25 mouse cellular contexts compared by ENCODE assay signal in genomic region chr3:105528860-105529259, GRCm38 (mm10).
DNase-seq lines count a peak whose midpoint lies in the region; ATAC-seq and TF ChIP-seq lines count a peak whose summit lies in the region.
"Had no signal": no experiment of that assay in that cellular context is flagged by ENCODE, and none has a peak within 500 bp of the region (broad histone marks: within the 10 kb centered on the region; RNA-seq: fewer than 3 reads in every experiment).

No protein-coding gene starts in this region.

- WGBS in hindbrain, embryonic 10.5 days: 67% methylated on average over 8 of the region's 8 CpGs
- 41% methylated on average over 8 of the region's 8 CpGs for WGBS in hindbrain, postnatal 0 days
- 44% methylated on average over 8 of the region's 8 CpGs for WGBS in forebrain, embryonic 15.5 days
- 47% methylated on average over 8 of the region's 8 CpGs for WGBS in midbrain, embryonic 12.5 days
- WGBS in kidney, embryonic 16.5 days: 78% methylated on average over 8 of the region's 8 CpGs

- DNase-seq in hindbrain, embryonic 10.5 days (ENCODE audit: low spot score): no peak
- DNase-seq in hindbrain, postnatal 0 days (ENCODE audit: low spot score): no peak
- DNase-seq in brain, adult 2 months (ENCODE audit: low read depth, low spot score): peak; percentile 59
- DNase-seq in ovary, postnatal 36 days (ENCODE audit: low spot score): no peak
- DNase-seq in Muller cell, postnatal 12 days (ENCODE audit: inconsistent ontology term): no peak
- DNase-seq: adrenal gland, adult 2 months; cerebellum, adult 2 months; cerebellum, postnatal 36 days; gastrocnemius, postnatal 25 days; heart, adult 18-20 months; heart, postnatal 10 days; kidney, adult 11 months; liver, postnatal 0 days; thymus, adult 18-20 months; thymus, postnatal 36 days had no signal

- no peak overlapping the region for H3K9ac ChIP-seq in hindbrain, postnatal 0 days (replicated peaks; ENCODE audit: low read length)
- no peak overlapping the region for H3K9ac ChIP-seq in forebrain, embryonic 15.5 days (replicated peaks)
- no peak overlapping the region for H3K9ac ChIP-seq in midbrain, embryonic 12.5 days (replicated peaks)
- no peak overlapping the region for H3K9ac ChIP-seq in kidney, embryonic 16.5 days (replicated peaks; ENCODE audit: low read length)
- H3K9ac ChIP-seq: heart, embryonic 12.5 days; limb, embryonic 12.5 days; liver, postnatal 0 days; stomach, embryonic 15.5 days had no signal

- H3K27me3 ChIP-seq in hindbrain, embryonic 10.5 days (ENCODE audit: insufficient read depth, poor library complexity, severe bottlenecking): no peaks in the 10 kb centered on the region
- no peaks in the 10 kb centered on the region for H3K27me3 ChIP-seq in hindbrain, postnatal 0 days (ENCODE audit: insufficient read depth, low read length)
- H3K27me3 ChIP-seq in forebrain, embryonic 15.5 days: no peaks in the 10 kb centered on the region
- no peaks in the 10 kb centered on the region for H3K27me3 ChIP-seq in midbrain, embryonic 12.5 days
- H3K27me3 ChIP-seq in kidney, embryonic 16.5 days (ENCODE audit: insufficient read depth, low read length): no peaks in the 10 kb centered on the region
- H3K27me3 ChIP-seq: heart, embryonic 12.5 days; stomach, embryonic 15.5 days had no signal

- H3K27ac ChIP-seq in hindbrain, embryonic 10.5 days: peak overlapping the region; percentile 71
- no peak overlapping the region for H3K27ac ChIP-seq in hindbrain, postnatal 0 days
- H3K27ac ChIP-seq in forebrain, embryonic 15.5 days (replicated peaks): peak overlapping the region; percentile 91
- peak overlapping the region; percentile 75; the same call in 1 of the 2 replicates for H3K27ac ChIP-seq in midbrain, embryonic 12.5 days (replicated peaks)
- H3K27ac ChIP-seq in kidney, embryonic 16.5 days (ENCODE audit: low read length): no peak overlapping the region
- H3K27ac ChIP-seq: kidney, postnatal 0 days; limb, embryonic 12.5 days; macrophage; stomach, embryonic 15.5 days had no signal

- no peak for ATAC-seq in hindbrain, postnatal 0 days
- no peak for ATAC-seq in forebrain, embryonic 15.5 days (replicated peaks)
- no peak for ATAC-seq in midbrain, embryonic 12.5 days (ENCODE audit: low FRiP score, low read depth)
- ATAC-seq in kidney, embryonic 16.5 days (ENCODE audit: low FRiP score, low TSS enrichment): no peak
- ATAC-seq: liver, postnatal 0 days; lung, postnatal 0 days had no signal

- no peaks in the 10 kb centered on the region for H3K36me3 ChIP-seq in hindbrain, embryonic 10.5 days
- H3K36me3 ChIP-seq in hindbrain, postnatal 0 days (ENCODE audit: insufficient read depth, low read length): no peaks in the 10 kb centered on the region
- no peaks in the 10 kb centered on the region for H3K36me3 ChIP-seq in forebrain, embryonic 15.5 days
- no peaks in the 10 kb centered on the region for H3K36me3 ChIP-seq in midbrain, embryonic 12.5 days
- no peaks in the 10 kb centered on the region for H3K36me3 ChIP-seq in kidney, embryonic 16.5 days (ENCODE audit: insufficient read depth, low read length)
- H3K36me3 ChIP-seq: heart, embryonic 12.5 days; limb, embryonic 12.5 days; stomach, embryonic 15.5 days had no signal

- no peak overlapping the region for H3K4me2 ChIP-seq in hindbrain, postnatal 0 days (ENCODE audit: low read depth, low read length)
- no peak overlapping the region for H3K4me2 ChIP-seq in forebrain, embryonic 15.5 days (replicated peaks)
- no peak overlapping the region for H3K4me2 ChIP-seq in midbrain, embryonic 12.5 days (replicated peaks)
- no peak overlapping the region for H3K4me2 ChIP-seq in kidney, embryonic 16.5 days (replicated peaks; ENCODE audit: low read depth, low read length)
- H3K4me2 ChIP-seq: heart, embryonic 12.5 days; limb, embryonic 12.5 days; liver, embryonic 11.5 days; stomach, embryonic 15.5 days had no signal

- no peak overlapping the region for H3K4me3 ChIP-seq in hindbrain, embryonic 10.5 days
- H3K4me3 ChIP-seq in hindbrain, postnatal 0 days (ENCODE audit: low read length): no peak overlapping the region
- H3K4me3 ChIP-seq in forebrain, embryonic 15.5 days: no peak overlapping the region
- H3K4me3 ChIP-seq in midbrain, embryonic 12.5 days: no peak overlapping the region
- no peak overlapping the region for H3K4me3 ChIP-seq in kidney, embryonic 16.5 days (ENCODE audit: low read length)
- H3K4me3 ChIP-seq: heart, embryonic 12.5 days; limb, embryonic 12.5 days; stomach, embryonic 15.5 days had no signal

- no peaks in the 10 kb centered on the region for H3K9me3 ChIP-seq in hindbrain, embryonic 10.5 days
- H3K9me3 ChIP-seq in hindbrain, postnatal 0 days (ENCODE audit: low read length): no peaks in the 10 kb centered on the region
- no peaks in the 10 kb centered on the region for H3K9me3 ChIP-seq in forebrain, embryonic 15.5 days
- H3K9me3 ChIP-seq in midbrain, embryonic 12.5 days: no peaks in the 10 kb centered on the region
- H3K9me3 ChIP-seq in kidney, embryonic 16.5 days (ENCODE audit: low read length): no peaks in the 10 kb centered on the region
- H3K9me3 ChIP-seq: heart, embryonic 12.5 days; limb, embryonic 12.5 days; stomach, embryonic 15.5 days had no signal

- H3K4me1 ChIP-seq in hindbrain, embryonic 10.5 days (replicated peaks): peaks cover 58% of the 10 kb centered on the region
- H3K4me1 ChIP-seq in hindbrain, postnatal 0 days (ENCODE audit: insufficient read depth, low read length): peaks cover 25% of the 10 kb centered on the region
- H3K4me1 ChIP-seq in forebrain, embryonic 15.5 days: peaks cover 51% of the 10 kb centered on the region
- peaks cover 49% of the 10 kb centered on the region for H3K4me1 ChIP-seq in midbrain, embryonic 12.5 days
- peaks cover 22% of the 10 kb centered on the region; the same call in 1 of the 2 replicates for H3K4me1 ChIP-seq in kidney, embryonic 16.5 days (ENCODE audit: insufficient read depth, low read length)
- H3K4me1 ChIP-seq: stomach, embryonic 15.5 days had no signal

- TF ChIP-seq CTCF in hindbrain, postnatal 0 days (IDR thresholded peaks at IDR 0.05; ENCODE audit: low read depth): no peak

Comparison
In these comparisons a context has a peak if more than half of its experiments do, and no peak if none do; other contexts are left out.
1. H3K27ac ChIP-seq: peak in hindbrain, embryonic 10.5 days (single experiment), forebrain, embryonic 15.5 days (single experiment) and midbrain, embryonic 12.5 days (single experiment); none in hindbrain, postnatal 0 days (single experiment) and kidney, embryonic 16.5 days (single experiment).